Mouse (Mus musculus): ENCODE measurements at regions not wholly inside any gene's neighbourhood (a gene's known extent, or its start where the extent isn't known, plus 50 kb on each side); places are given as distances from the start of the nearest gene placed in this dataset.

- Histone ChIP-seq H3K27me3 (ENCODE audit: control insufficient read depth, insufficient read depth, low read length) (no peaks in the 10 kb centered on the region), H3K27ac (ENCODE audit: low read depth, low read length) (peak overlapping the region; percentile 87), H3K36me3 (ENCODE audit: control insufficient read depth, insufficient read depth, low read length) (no peaks in the 10 kb centered on the region), H3K4me1 (replicated peaks; ENCODE audit: control insufficient read depth, insufficient read depth, low read length) (peaks cover 20% of the 10 kb centered on the region; the same call in 1 of the 2 replicates), H3K9ac (ENCODE audit: low read length) (peak overlapping the region; percentile 27), H3K4me2 (ENCODE audit: low read depth, low read length, severe bottlenecking) (peak overlapping the region; percentile 28), H3K9me3 (ENCODE audit: control insufficient read depth, low read length) (no peaks in the 10 kb centered on the region), H3K4me3 (ENCODE audit: low read depth, low read length) (no peak overlapping the region)
- 20% methylated on average over 19 of the region's 19 CpGs for WGBS
- DNase-seq (ENCODE audit: low spot score), result peak; percentile 83
- ATAC-seq (replicated peaks; ENCODE audit: low FRiP score), result peak; percentile 88
Measured at GRCm38 (mm10) chr1:42257801-42258593, 437.6 kb upstream of the Pou3f3 start.

DNA sequence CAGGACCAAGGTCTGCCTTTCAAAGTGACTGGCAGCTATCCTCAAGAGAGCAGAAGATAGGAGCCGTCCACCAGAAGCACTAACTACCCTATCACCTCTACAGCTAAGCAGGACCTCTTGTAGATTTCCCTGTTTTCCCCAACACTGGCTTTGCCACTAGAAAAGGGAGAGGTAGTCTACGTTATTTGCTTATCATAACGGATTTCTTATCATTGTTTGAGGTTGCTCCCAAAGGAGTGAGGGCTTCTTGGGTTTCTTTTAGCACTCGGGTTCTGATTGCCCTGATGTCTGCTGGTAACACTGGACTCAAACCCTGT is 437.0 kb upstream of the Pou3f3 start:
- peaks cover 20% of the 10 kb centered on the region; the same call in 1 of the 2 replicates for H3K4me1 ChIP-seq (replicated peaks; ENCODE audit: control insufficient read depth, insufficient read depth, low read length)
- WGBS, result 49% methylated on average over 4 of the region's 4 CpGs
- H3K4me2 ChIP-seq (ENCODE audit: low read depth, low read length, severe bottlenecking), result peak overlapping the region; percentile 28; the same call in 1 of the 2 replicates
- H3K9ac ChIP-seq (ENCODE audit: low read length), result peak overlapping the region; percentile 4
- H3K27ac ChIP-seq (ENCODE audit: low read depth, low read length), result peak overlapping the region; percentile 87
- H3K36me3 ChIP-seq (ENCODE audit: control insufficient read depth, insufficient read depth, low read length), result no peaks in the 10 kb centered on the region
- no peaks in the 10 kb centered on the region for H3K27me3 ChIP-seq (ENCODE audit: control insufficient read depth, insufficient read depth, low read length)
- H3K4me3 ChIP-seq (ENCODE audit: low read depth, low read length), result no peak overlapping the region
- DNase-seq (ENCODE audit: low spot score) (no peak), ATAC-seq (replicated peaks; ENCODE audit: low FRiP score) (no peak)
- H3K9me3 ChIP-seq (ENCODE audit: control insufficient read depth, low read length), result no peaks in the 10 kb centered on the region

DNA sequence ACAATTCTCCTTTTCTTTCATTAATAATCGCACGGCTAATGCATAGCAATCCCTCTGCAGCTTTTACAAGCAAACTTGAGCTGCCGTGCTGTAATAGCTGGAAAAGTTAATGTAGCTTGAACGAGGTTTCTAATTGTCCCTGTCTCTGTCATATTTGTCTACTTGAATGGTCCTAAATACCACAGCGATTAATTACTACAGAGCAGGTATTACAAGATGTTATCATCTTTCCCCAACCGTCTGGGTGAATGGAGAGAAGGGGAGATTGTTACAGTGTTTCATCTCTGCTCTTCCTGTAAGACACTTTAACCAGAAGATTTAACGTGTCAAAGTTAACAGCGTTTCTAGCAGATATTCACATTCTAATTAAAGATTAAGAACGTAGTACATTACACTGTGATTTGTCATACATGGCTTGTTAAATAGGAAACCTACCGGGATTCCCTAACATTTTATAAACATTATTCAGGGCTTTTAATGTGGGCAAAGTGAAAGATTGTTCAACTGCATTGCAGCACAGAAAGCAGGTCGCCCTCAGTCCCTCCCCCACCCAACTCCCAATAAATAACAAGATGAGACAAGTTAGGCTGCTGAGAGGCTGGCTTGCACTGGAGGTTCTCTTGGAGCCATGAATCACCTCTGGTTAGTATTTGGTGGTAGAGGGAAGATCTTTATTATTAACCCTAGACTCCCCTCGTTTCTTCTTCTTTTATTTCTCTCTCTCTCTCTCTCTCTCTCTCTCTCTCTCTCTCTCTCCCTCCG is 436.2 kb upstream of the Pou3f3 start:
- H3K27ac ChIP-seq (ENCODE audit: low read depth, low read length), result peak overlapping the region; percentile 87
- no peaks in the 10 kb centered on the region for H3K36me3 ChIP-seq (ENCODE audit: control insufficient read depth, insufficient read depth, low read length)
- DNase-seq (ENCODE audit: low spot score), result no peak
- H3K4me3 ChIP-seq (ENCODE audit: low read depth, low read length), result peak overlapping the region; percentile 10; the same call in 1 of the 2 replicates
- no peaks in the 10 kb centered on the region for H3K27me3 ChIP-seq (ENCODE audit: control insufficient read depth, insufficient read depth, low read length)
- H3K9ac ChIP-seq (ENCODE audit: low read length), result peak overlapping the region; percentile 21; the same call in 1 of the 2 replicates
- no peaks in the 10 kb centered on the region for H3K9me3 ChIP-seq (ENCODE audit: control insufficient read depth, low read length)
- H3K4me1 ChIP-seq (replicated peaks; ENCODE audit: control insufficient read depth, insufficient read depth, low read length), result peaks cover 20% of the 10 kb centered on the region; the same call in 1 of the 2 replicates
- H3K4me2 ChIP-seq (ENCODE audit: low read depth, low read length, severe bottlenecking), result peak overlapping the region; percentile 45; the same call in 1 of the 2 replicates
- ATAC-seq (replicated peaks; ENCODE audit: low FRiP score), result no peak
- WGBS, result 32% methylated on average over 13 of the region's 13 CpGs

DNA sequence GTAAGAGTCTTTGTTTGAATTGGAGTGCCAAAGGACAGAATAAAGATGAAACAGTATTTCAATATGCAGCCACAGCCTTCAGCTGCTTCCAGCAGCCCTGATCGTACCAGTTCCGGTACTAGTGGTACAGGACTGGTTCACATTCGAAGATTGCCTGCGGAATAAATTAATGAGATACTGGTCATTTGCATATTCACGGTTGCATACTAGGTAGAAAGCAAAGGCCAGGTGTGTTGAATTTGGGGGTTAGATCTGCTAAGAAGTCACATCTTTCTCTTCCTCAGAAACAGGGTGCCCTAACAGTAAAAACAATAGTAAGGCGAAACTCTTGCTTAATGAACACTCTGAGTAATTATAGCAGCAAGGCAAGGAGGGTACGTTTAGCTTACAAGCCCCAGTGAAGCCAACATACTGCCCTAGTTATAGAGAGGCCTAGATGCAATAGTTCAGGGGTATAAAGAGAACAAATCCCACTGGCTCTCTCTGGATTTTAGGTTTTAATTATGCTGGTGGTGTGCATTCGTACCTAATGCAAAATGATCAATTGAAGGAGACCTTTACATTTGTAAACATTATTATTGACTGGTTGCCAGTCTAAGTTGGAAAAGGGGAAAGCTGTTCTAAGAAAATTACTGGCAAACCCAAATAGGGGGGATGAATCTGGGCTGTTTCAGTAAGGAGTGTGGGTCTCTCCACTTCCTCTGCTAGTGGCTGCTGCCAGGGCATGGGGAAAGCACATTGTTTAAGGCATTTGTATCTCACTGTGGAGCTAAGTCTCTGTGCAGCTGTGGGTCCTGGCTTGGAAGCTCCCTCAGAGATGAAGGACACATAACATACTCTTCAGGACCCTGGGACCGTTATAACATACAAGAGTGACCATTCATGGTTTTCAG is 435.3 kb upstream of the Pou3f3 start:
- ATAC-seq (replicated peaks; ENCODE audit: low FRiP score), result no peak

GRCm38 (mm10) chr1:42261031-42261430 is 434.5 kb upstream of the Pou3f3 start:
- no peak overlapping the region for H3K4me2 ChIP-seq (ENCODE audit: low read depth, low read length, severe bottlenecking)
- WGBS, result 15% methylated on average over 3 of the region's 3 CpGs
- no peaks in the 10 kb centered on the region for H3K36me3 ChIP-seq (ENCODE audit: control insufficient read depth, insufficient read depth, low read length)
- ATAC-seq (replicated peaks; ENCODE audit: low FRiP score) (no peak), DNase-seq (ENCODE audit: low spot score) (no peak)
- H3K4me1 ChIP-seq (replicated peaks; ENCODE audit: control insufficient read depth, insufficient read depth, low read length), result peaks cover 20% of the 10 kb centered on the region; the same call in 1 of the 2 replicates
- no peak overlapping the region; the same call in 1 of the 2 replicates for H3K27ac ChIP-seq (ENCODE audit: low read depth, low read length)
- no peaks in the 10 kb centered on the region for H3K27me3 ChIP-seq (ENCODE audit: control insufficient read depth, insufficient read depth, low read length)
- no peak overlapping the region; the same call in 1 of the 2 replicates for H3K9ac ChIP-seq (ENCODE audit: low read length)
- no peaks in the 10 kb centered on the region for H3K9me3 ChIP-seq (ENCODE audit: control insufficient read depth, low read length)
- no peak overlapping the region for H3K4me3 ChIP-seq (ENCODE audit: low read depth, low read length)

More for the DNA sequence above, 435.3 kb upstream of the Pou3f3 start:
- 47% methylated on average over 9 of the region's 9 CpGs for WGBS
- Histone ChIP-seq H3K36me3 (ENCODE audit: control insufficient read depth, insufficient read depth, low read length) (no peaks in the 10 kb centered on the region), H3K9ac (ENCODE audit: low read length) (peak overlapping the region; percentile 21), H3K4me3 (ENCODE audit: low read depth, low read length) (peak overlapping the region; percentile 10; the same call in 1 of the 2 replicates), H3K4me2 (ENCODE audit: low read depth, low read length, severe bottlenecking) (peak overlapping the region; percentile 45; the same call in 1 of the 2 replicates), H3K4me1 (replicated peaks; ENCODE audit: control insufficient read depth, insufficient read depth, low read length) (peaks cover 20% of the 10 kb centered on the region; the same call in 1 of the 2 replicates), H3K27me3 (ENCODE audit: control insufficient read depth, insufficient read depth, low read length) (no peaks in the 10 kb centered on the region), H3K9me3 (ENCODE audit: control insufficient read depth, low read length) (no peaks in the 10 kb centered on the region), H3K27ac (ENCODE audit: low read depth, low read length) (peak overlapping the region; percentile 87)
- DNase-seq (ENCODE audit: low spot score), result no peak

DNA sequence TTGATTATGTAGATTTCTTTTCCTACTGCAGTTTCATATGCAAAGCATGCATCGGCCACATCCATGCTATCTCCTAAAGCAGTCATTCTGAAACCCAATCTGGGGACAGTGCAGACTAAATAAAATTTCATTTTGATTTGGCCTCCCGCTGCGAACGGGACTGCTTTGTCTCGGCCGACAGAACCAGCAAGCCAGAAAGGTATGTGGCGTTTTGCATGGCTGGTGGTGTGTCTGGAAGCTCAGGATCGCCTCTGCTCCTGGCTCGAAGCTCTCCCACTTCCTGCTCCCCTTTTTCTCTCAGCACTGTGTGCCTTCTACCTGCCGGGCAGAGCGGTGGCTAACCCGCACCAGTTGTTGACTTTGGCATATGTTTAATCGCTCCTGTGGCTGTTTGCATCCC is 433.8 kb upstream of the Pou3f3 start:
- peak overlapping the region; percentile 50; the same call in 1 of the 2 replicates for H3K27ac ChIP-seq (ENCODE audit: low read depth, low read length)
- peak overlapping the region; percentile 21 for H3K4me3 ChIP-seq (ENCODE audit: low read depth, low read length)
- no peaks in the 10 kb centered on the region for H3K27me3 ChIP-seq (ENCODE audit: control insufficient read depth, insufficient read depth, low read length)
- peak overlapping the region; percentile 45; the same call in 1 of the 2 replicates for H3K4me2 ChIP-seq (ENCODE audit: low read depth, low read length, severe bottlenecking)
- ATAC-seq (replicated peaks; ENCODE audit: low FRiP score), result no peak
- H3K36me3 ChIP-seq (ENCODE audit: control insufficient read depth, insufficient read depth, low read length), result no peaks in the 10 kb centered on the region
- DNase-seq (ENCODE audit: low spot score), result peak; percentile 61
- WGBS, result 6% methylated on average over 13 of the region's 13 CpGs
- H3K4me1 ChIP-seq (replicated peaks; ENCODE audit: control insufficient read depth, insufficient read depth, low read length), result peaks cover 18% of the 10 kb centered on the region; the same call in 1 of the 2 replicates
- peak overlapping the region; percentile 61 for H3K9ac ChIP-seq (ENCODE audit: low read length)
- H3K9me3 ChIP-seq (ENCODE audit: control insufficient read depth, low read length), result no peaks in the 10 kb centered on the region

DNA sequence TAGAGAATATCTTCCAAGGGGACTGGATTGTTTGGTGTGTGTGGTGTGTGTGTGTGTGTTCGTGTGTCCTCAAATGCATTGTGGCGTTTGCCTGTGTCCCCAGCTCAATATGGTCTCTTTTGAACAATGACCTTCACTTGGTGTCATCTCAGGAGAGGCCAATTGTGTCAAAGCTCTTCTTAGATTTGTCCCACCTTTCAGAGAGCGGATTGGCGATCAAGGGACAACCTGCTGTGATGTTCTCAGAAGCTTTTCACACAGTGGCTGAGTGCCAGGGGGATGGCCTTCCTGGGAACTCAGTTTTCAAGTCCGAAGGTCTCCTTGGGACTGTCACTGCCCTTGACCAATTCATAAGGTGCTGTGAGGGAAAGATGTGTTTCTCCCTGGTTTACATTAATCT is 433.0 kb upstream of the Pou3f3 start:
- Histone ChIP-seq H3K4me2 (ENCODE audit: low read depth, low read length, severe bottlenecking) (peak overlapping the region; percentile 45; the same call in 1 of the 2 replicates), H3K36me3 (ENCODE audit: control insufficient read depth, insufficient read depth, low read length) (no peaks in the 10 kb centered on the region), H3K27me3 (ENCODE audit: control insufficient read depth, insufficient read depth, low read length) (no peaks in the 10 kb centered on the region), H3K4me1 (replicated peaks; ENCODE audit: control insufficient read depth, insufficient read depth, low read length) (peaks cover 13% of the 10 kb centered on the region; the same call in 1 of the 2 replicates), H3K9ac (ENCODE audit: low read length) (peak overlapping the region; percentile 1; the same call in 1 of the 2 replicates), H3K4me3 (ENCODE audit: low read depth, low read length) (no peak overlapping the region), H3K27ac (ENCODE audit: low read depth, low read length) (no peak overlapping the region), H3K9me3 (ENCODE audit: control insufficient read depth, low read length) (no peaks in the 10 kb centered on the region)
- ATAC-seq (replicated peaks; ENCODE audit: low FRiP score), result no peak
- no peak for DNase-seq (ENCODE audit: low spot score)
- 52% methylated on average over 5 of the region's 5 CpGs for WGBS

DNA sequence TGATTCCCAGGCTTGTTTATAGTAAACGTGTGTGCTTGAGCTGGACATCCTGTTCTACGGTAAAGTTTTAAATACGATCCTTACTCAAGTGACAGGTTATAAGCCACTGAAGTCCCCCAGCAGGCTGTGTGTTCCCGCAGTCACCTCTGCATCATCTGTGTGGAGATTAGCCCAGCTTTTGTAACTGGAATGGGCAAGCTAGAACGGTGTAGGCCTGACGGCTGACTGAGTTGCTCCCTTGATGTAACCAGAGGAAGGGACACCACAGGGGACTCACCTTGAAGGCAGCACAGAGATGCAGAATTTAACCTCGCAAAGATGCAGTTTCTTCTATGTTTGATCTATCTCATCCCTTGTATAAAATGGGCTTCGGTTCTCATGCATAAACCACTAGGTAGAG is 418.4 kb upstream of the Pou3f3 start:
- H3K36me3 ChIP-seq (ENCODE audit: control insufficient read depth, insufficient read depth, low read length), result no peaks in the 10 kb centered on the region
- no peak for DNase-seq (ENCODE audit: low spot score)
- no peaks in the 10 kb centered on the region for H3K9me3 ChIP-seq (ENCODE audit: control insufficient read depth, low read length)
- H3K27ac ChIP-seq (ENCODE audit: low read depth, low read length), result no peak overlapping the region
- H3K27me3 ChIP-seq (ENCODE audit: control insufficient read depth, insufficient read depth, low read length), result no peaks in the 10 kb centered on the region
- H3K4me3 ChIP-seq (ENCODE audit: low read depth, low read length), result no peak overlapping the region
- H3K4me1 ChIP-seq (replicated peaks; ENCODE audit: control insufficient read depth, insufficient read depth, low read length), result peaks cover 7% of the 10 kb centered on the region
- H3K4me2 ChIP-seq (ENCODE audit: low read depth, low read length, severe bottlenecking), result no peak overlapping the region
- no peak overlapping the region; the same call in 1 of the 2 replicates for H3K9ac ChIP-seq (ENCODE audit: low read length)
- WGBS, result 44% methylated on average over 8 of the region's 8 CpGs
- ATAC-seq (replicated peaks; ENCODE audit: low FRiP score), result no peak
